Mouse (Mus musculus): ENCODE results near the gene S100a5.

GRCm38 (mm10) chr3:90598212-90598611, 10.1 kb upstream of the S100a5 start:
- TF ChIP-seq POLR2A (IDR thresholded peaks at IDR 0.05; ENCODE audit: insufficient read length, low read depth): no peak
- no peak for TF ChIP-seq SRF (IDR thresholded peaks at IDR 0.05; ENCODE audit: control insufficient read depth, insufficient read length, low read depth)
- TF ChIP-seq MYOG (IDR thresholded peaks at IDR 0.05; ENCODE audit: control insufficient read depth in 1 of 3, insufficient read depth in 1 of 3, insufficient read length in 2 of 3, low read depth in 2 of 3): no peak
- TF ChIP-seq E2F4 (IDR thresholded peaks at IDR 0.05; ENCODE audit: insufficient read depth): no peak
- peak; percentile 92 for TF ChIP-seq USF1 (IDR thresholded peaks at IDR 0.05; ENCODE audit: low read depth)
- no peak for TF ChIP-seq TCF3 (IDR thresholded peaks at IDR 0.05; ENCODE audit: insufficient read length, low read depth)
- no peak for TF ChIP-seq POLR2AphosphoS2 (IDR thresholded peaks at IDR 0.05; ENCODE audit: insufficient read length, low read depth)
- TF ChIP-seq MAX (IDR thresholded peaks at IDR 0.05; ENCODE audit: low read depth): no peak
- no peak for TF ChIP-seq CEBPB (IDR thresholded peaks at IDR 0.05; ENCODE audit: insufficient read depth, poor library complexity, severe bottlenecking)

Data from myocyte (in vitro differentiated cells).